Mouse (Mus musculus): ENCODE measurements around the gene Fam83f.

The Fam83f gene

DNA sequence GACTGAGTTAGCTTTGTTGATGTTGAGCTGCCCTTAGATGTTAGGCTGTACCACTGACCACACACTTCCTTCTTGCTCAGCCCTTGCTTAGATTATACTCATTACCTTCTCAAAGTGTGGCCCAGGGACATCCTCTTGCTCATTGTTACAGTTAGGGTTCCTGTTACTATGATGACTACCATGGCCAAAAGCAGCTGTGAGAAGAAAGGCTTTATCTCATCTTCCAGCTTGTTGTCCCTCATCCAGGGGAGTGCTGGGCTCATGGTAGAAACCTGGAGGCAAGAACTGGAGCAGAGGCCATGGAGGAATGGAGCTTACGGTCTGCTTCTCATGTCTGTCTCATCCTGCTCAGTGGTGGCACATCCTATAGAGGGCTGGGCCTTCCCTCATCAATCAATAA lies 68.3 kb downstream of the Fam83f start:
- DNase-seq (ENCODE audit: low read depth in 2 of 2, low spot score in 2 of 2): no peak

DNA sequence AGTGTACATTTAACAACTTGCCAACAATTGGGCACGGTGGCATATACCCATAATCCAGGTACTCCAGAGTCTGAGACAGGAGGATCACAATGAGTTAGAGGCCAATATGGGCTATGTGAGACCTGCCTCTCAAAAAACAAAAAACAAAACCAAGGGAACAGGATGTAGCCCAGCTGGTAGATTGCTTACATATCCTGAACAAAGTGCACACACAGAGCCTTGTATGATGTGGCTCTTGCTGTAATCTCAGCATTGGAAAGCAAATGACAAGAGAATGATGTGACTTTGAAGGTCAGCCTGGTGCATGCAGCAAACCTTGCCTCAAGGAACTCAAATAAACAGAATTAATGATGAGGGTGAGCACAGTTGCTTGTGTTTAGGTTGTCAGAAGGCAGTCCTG lies 70.2 kb downstream of the Fam83f start:
- peak in 1 of 2 experiments; percentile 23 for DNase-seq (ENCODE audit: low read depth in 2 of 2, low spot score in 2 of 2)

DNA sequence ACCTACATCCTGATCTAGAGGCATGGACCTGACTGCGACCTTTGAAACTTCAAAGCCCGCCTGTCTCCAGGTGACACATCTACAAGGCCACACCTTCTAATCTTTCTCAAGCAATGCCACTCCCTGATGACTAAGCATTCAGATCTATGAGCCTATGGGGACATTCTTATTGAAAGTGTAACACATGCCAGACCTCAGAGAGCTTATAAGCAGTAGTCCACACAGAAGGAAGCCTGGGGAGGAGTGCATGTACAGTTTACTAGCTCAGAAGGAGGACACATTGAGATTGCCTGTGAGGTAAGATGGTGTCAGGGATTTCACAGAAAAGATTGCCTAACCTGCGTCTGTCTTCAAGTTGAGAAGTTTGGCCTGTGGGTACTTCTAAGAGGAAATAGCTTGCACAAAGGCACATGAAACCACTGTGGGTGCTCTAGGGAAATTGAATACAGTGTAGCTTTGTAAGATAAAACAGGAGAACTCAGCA lies 71.4 kb downstream of the Fam83f start:
- peak; percentile 23 to 29 for DNase-seq (ENCODE audit: low read depth in 2 of 2, low spot score in 2 of 2)

DNA sequence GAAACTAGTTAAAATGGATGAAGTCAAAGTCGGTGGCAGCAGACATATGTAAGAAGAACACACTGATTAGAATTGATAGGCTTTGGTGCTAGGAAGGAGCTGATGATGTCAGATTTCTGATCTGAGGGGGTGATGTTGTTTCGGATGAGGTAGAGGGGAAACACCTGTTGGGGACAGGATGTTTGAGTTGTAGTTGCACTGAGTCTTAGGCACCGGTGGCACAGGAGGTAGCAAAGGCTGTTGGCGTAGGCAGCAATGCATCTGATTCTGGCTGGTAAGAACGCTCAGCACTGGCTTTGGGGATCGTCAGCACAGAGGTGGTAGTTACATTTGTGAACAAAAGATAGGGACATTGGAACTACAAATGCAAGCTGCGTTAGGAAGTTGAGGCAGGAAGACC lies 72.0 kb downstream of the Fam83f start:
- peak; percentile 68 to 73 for DNase-seq (ENCODE audit: low read depth in 2 of 2, low spot score in 2 of 2)

DNA sequence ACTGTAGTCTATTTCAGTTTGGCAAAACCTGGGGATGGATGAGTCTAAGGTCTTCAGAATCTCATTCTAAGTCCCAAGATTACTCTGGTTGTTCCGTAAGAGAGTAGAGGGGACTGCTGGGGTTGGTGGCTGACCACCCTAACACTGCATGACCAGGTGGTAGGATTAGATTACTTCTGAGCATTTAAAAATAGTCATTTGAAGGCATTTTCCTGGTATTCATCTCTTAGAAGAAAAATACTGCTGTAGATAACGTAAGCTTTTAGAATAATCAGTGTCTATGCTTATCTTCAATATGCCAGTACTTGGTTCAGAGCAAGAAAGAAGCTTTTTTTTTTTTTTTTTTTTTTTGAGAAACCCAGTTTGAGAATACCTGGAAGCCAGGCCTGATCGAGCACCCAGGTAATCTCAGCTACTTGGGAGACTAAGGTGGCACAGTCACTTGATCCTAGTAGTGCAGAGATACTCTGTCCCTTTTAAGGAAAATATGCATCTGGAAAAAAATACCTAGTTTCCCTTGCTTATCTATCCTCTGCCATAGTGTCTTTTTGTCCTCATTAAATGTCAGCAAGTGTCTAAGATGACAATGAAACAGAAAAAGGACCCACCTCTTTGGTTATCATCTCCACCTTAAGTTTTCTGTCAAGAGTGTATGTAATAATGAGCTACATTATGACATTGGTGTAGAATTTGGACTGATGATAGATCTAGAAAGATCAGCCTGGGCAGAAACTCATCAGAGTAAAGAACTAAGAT lies 73.2 kb downstream of the Fam83f start:
- DNase-seq (ENCODE audit: low read depth in 2 of 2, low spot score in 2 of 2): no peak

DNA sequence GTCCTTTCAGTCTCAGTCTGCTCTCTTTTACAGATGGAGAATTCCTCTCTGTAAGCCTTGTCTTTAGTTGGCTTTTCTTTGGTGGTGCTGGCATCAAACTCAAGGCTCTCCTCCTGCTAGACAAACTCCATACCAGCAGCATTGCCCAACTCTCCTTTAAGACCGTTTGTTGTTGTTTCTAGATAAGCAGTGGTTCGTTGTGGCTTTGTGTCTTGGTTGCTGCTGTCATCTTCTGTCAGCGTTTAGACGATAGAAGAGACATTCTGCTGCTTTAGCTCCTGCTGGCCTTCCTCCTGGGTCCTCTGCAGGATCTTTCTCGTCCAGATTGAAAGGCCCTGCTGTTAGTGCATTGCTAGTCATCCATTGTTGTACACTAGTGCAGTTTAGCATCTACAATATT lies 77.3 kb downstream of the Fam83f start:
- no peak for DNase-seq (ENCODE audit: low read depth in 2 of 2, low spot score in 2 of 2)
